Mouse (Mus musculus): ENCODE measurements around the gene Ankrd36. TPM values are rescaled to one million over a fixed set of nuclear protein-coding genes. Genes with fewer than 3 reads are reported as not detected.

Gene Ankrd36
- total and polyA plus RNA-seq, 3 experiments, result 0.12 TPM; not detected in 2

DNA sequence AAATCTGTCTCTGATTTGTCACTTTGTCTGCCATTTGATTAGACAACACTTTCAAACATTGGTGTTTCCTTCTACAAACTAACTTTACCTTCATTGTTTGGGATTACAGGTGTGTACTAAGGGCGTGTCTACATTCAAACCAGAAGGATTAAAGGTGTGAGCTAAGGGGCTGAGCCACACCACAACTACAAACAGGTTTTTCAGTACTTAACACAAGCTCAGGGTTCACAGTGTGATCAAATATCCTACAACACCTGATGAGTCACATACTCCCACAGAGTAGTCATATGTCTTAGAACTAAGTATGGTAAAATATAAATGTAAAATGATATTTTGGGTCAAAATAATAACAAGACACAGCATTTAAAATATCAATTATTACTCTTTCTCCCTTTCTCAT, 17.6 kb upstream of the Ankrd36 start:
- H3K4me3 ChIP-seq, result no peak overlapping the region
- intact Hi-C loops (cut with DNase I), result no loop called here
- H3K27ac ChIP-seq, result no peak overlapping the region
- H3K36me3 ChIP-seq (ENCODE audit: control insufficient read depth, insufficient read depth, low read length), result no peaks in the 10 kb centered on the region
- no peaks in the 10 kb centered on the region for H3K79me2 ChIP-seq (replicated peaks; ENCODE audit: control insufficient read depth, insufficient read depth, low read length)
- no peaks in the 10 kb centered on the region for H3K27me3 ChIP-seq (ENCODE audit: control insufficient read depth, insufficient read depth, low read length)
- no peak for DNase-seq
- no peaks in the 10 kb centered on the region for H3K4me1 ChIP-seq (ENCODE audit: control insufficient read depth, insufficient read depth, low read length)
- H3K9ac ChIP-seq (ENCODE audit: low read depth, low read length), result no peak overlapping the region
- TF ChIP-seq EP300 (IDR thresholded peaks at IDR 0.05; ENCODE audit: insufficient read depth, low read depth, low read length) (no peak), CTCF (IDR thresholded peaks at IDR 0.05) (no peak), POLR2A (IDR thresholded peaks at IDR 0.05; ENCODE audit: insufficient read depth, low read depth, low read length) (no peak)
- 76% methylated on average over 1 of the region's 1 CpGs for WGBS

DNA sequence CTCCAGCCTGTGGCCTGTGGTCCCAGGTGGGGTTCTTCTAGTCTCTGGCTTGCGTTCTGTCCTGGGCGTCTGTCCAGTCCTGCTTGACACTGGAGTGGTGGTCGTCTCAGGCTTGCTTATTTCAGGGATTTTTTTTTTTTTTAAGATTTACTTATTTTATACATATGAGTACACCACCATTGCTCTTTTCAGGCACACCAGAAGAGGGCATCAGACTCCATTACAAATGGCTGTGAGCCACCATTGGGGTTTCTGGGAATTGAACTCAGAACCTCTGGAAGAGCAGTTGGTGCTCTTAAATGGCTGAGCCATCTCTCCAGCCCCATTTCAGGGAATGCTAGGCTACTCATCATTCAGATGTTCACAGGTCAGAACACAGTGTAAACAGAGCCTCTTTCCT, 9.2 kb upstream of the Ankrd36 start:
- Histone ChIP-seq H3K79me2 (replicated peaks; ENCODE audit: control insufficient read depth, insufficient read depth, low read length) (no peaks in the 10 kb centered on the region), H3K27me3 (ENCODE audit: control insufficient read depth, insufficient read depth, low read length) (no peaks in the 10 kb centered on the region), H3K27ac (no peak overlapping the region), H3K9ac (ENCODE audit: low read depth, low read length) (no peak overlapping the region), H3K36me3 (ENCODE audit: control insufficient read depth, insufficient read depth, low read length) (no peaks in the 10 kb centered on the region), H3K4me1 (ENCODE audit: control insufficient read depth, insufficient read depth, low read length) (no peaks in the 10 kb centered on the region), H3K4me3 (no peak overlapping the region)
- 71% methylated on average over 3 of the region's 3 CpGs for WGBS
- TF ChIP-seq CTCF (IDR thresholded peaks at IDR 0.05) (0 out of 2 replicates have a peak, but pooled peaks have one; percentile 18), POLR2A (IDR thresholded peaks at IDR 0.05; ENCODE audit: insufficient read depth, low read depth, low read length) (no peak)
- intact Hi-C loops (cut with DNase I), result loop anchor here (5.0 kb wide), 1 partner anchor 67 kb away; no protein-coding TSS in a partner anchor
- DNase-seq, result no peak

- no peak for TF ChIP-seq EP300 (IDR thresholded peaks at IDR 0.05; ENCODE audit: insufficient read depth, low read depth, low read length)
- TF ChIP-seq CTCF (IDR thresholded peaks at IDR 0.05), result 0 out of 2 replicates have a peak, but pooled peaks have one; percentile 3
- Histone ChIP-seq H3K79me2 (replicated peaks; ENCODE audit: control insufficient read depth, insufficient read depth, low read length) (no peaks in the 10 kb centered on the region), H3K27ac (no peak overlapping the region), H3K27me3 (ENCODE audit: control insufficient read depth, insufficient read depth, low read length) (no peaks in the 10 kb centered on the region), H3K4me1 (ENCODE audit: control insufficient read depth, insufficient read depth, low read length) (no peaks in the 10 kb centered on the region), H3K4me3 (no peak overlapping the region), H3K9ac (ENCODE audit: low read depth, low read length) (no peak overlapping the region), H3K36me3 (ENCODE audit: control insufficient read depth, insufficient read depth, low read length) (no peaks in the 10 kb centered on the region)
- WGBS, result 39% methylated on average over 9 of the region's 9 CpGs
- DNase-seq, result no peak
- intact Hi-C loops (cut with DNase I), result loop anchor here (5.0 kb wide), 1 partner anchor 65 kb away; no protein-coding TSS in a partner anchor
Observed at GRCm38 (mm10) chr11:5562625-5563268, 6.7 kb upstream of the Ankrd36 start.

DNA sequence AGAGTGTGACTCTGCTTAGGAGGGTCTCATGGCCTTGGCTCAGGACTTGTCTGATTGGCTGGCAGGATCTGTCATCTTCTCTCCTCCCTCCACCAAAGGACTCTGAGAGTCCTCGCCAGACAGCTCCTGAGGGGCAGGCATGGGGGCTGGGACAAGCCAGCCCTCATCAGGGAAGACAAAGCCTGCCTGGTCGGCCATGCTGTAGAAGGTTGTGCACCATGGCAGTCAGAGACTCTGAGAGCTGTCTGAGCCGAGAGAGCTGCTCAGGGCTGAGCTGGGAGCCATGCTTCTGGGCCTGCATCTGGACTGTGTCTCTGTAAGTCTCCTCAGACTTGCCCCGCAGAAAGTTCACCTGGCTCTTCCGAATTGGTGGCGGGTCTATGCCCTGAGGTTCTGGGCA, 5.6 kb upstream of the Ankrd36 start:
- Histone ChIP-seq H3K27ac (no peak overlapping the region), H3K4me3 (no peak overlapping the region), H3K36me3 (ENCODE audit: control insufficient read depth, insufficient read depth, low read length) (no peaks in the 10 kb centered on the region), H3K9ac (ENCODE audit: low read depth, low read length) (no peak overlapping the region), H3K27me3 (ENCODE audit: control insufficient read depth, insufficient read depth, low read length) (no peaks in the 10 kb centered on the region), H3K79me2 (replicated peaks; ENCODE audit: control insufficient read depth, insufficient read depth, low read length) (no peaks in the 10 kb centered on the region), H3K4me1 (ENCODE audit: control insufficient read depth, insufficient read depth, low read length) (no peaks in the 10 kb centered on the region)
- intact Hi-C loops (cut with DNase I), result loop anchor here (5.0 kb wide), 1 partner anchor 63 kb away; no protein-coding TSS in a partner anchor
- no peak for DNase-seq
- TF ChIP-seq EP300 (IDR thresholded peaks at IDR 0.05; ENCODE audit: insufficient read depth, low read depth, low read length) (no peak), CTCF (IDR thresholded peaks at IDR 0.05) (no peak), POLR2A (IDR thresholded peaks at IDR 0.05; ENCODE audit: insufficient read depth, low read depth, low read length) (no peak)
- WGBS, result 87% methylated on average over 6 of the region's 6 CpGs

- no peak for DNase-seq
- intact Hi-C loops (cut with DNase I), result loop anchor here (5.0 kb wide), 1 partner anchor 42 kb away; no protein-coding TSS in a partner anchor
- 84% methylated on average over 3 of the region's 3 CpGs for WGBS
- H3K27me3 ChIP-seq (ENCODE audit: control insufficient read depth, insufficient read depth, low read length), result no peaks in the 10 kb centered on the region
- H3K36me3 ChIP-seq (ENCODE audit: control insufficient read depth, insufficient read depth, low read length), result no peaks in the 10 kb centered on the region
- TF ChIP-seq CTCF (IDR thresholded peaks at IDR 0.05) (no peak), POLR2A (IDR thresholded peaks at IDR 0.05; ENCODE audit: insufficient read depth, low read depth, low read length) (no peak), EP300 (IDR thresholded peaks at IDR 0.05; ENCODE audit: insufficient read depth, low read depth, low read length) (no peak)
- H3K4me1 ChIP-seq (ENCODE audit: control insufficient read depth, insufficient read depth, low read length), result no peaks in the 10 kb centered on the region
- H3K79me2 ChIP-seq (replicated peaks; ENCODE audit: control insufficient read depth, insufficient read depth, low read length), result no peaks in the 10 kb centered on the region
- no peak overlapping the region for H3K4me3 ChIP-seq
- no peak overlapping the region for H3K27ac ChIP-seq
- H3K9ac ChIP-seq (ENCODE audit: low read depth, low read length), result no peak overlapping the region
Observed at GRCm38 (mm10) chr11:5565596-5565995, 3.9 kb upstream of the Ankrd36 start.

GRCm38 (mm10) chr11:5566506-5566905, 3.0 kb upstream of the Ankrd36 start:
- H3K27ac ChIP-seq, result no peak overlapping the region
- DNase-seq, result no peak
- no peak overlapping the region for H3K9ac ChIP-seq (ENCODE audit: low read depth, low read length)
- H3K36me3 ChIP-seq (ENCODE audit: control insufficient read depth, insufficient read depth, low read length), result no peaks in the 10 kb centered on the region
- H3K4me3 ChIP-seq, result no peak overlapping the region
- intact Hi-C loops (cut with DNase I), result loop anchor here (5.0 kb wide), 1 partner anchor 41 kb away; no protein-coding TSS in a partner anchor
- 55% methylated on average over 2 of the region's 2 CpGs for WGBS
- H3K4me1 ChIP-seq (ENCODE audit: control insufficient read depth, insufficient read depth, low read length), result no peaks in the 10 kb centered on the region
- no peaks in the 10 kb centered on the region for H3K79me2 ChIP-seq (replicated peaks; ENCODE audit: control insufficient read depth, insufficient read depth, low read length)
- TF ChIP-seq EP300 (IDR thresholded peaks at IDR 0.05; ENCODE audit: insufficient read depth, low read depth, low read length), result no peak
- no peak for TF ChIP-seq POLR2A (IDR thresholded peaks at IDR 0.05; ENCODE audit: insufficient read depth, low read depth, low read length)
- TF ChIP-seq CTCF (IDR thresholded peaks at IDR 0.05), result no peak
- H3K27me3 ChIP-seq (ENCODE audit: control insufficient read depth, insufficient read depth, low read length), result no peaks in the 10 kb centered on the region

All from heart, adult 2 months (tissue).